Mouse (Mus musculus) ovary, postnatal 14 days (tissue): Measurements from ENCODE around the gene Dync1li2.

Source experiments
- DNase-seq: peaks from one replicate; pipeline ENCODE4 v3.0.0; 2022; ENCODE audit warnings: low spot score

The Dync1li2 gene

GRCm38 (mm10) chr8:104380269-104380668 lies 62.6 kb downstream of the Dync1li2 start:
- no peak for DNase-seq

DNA sequence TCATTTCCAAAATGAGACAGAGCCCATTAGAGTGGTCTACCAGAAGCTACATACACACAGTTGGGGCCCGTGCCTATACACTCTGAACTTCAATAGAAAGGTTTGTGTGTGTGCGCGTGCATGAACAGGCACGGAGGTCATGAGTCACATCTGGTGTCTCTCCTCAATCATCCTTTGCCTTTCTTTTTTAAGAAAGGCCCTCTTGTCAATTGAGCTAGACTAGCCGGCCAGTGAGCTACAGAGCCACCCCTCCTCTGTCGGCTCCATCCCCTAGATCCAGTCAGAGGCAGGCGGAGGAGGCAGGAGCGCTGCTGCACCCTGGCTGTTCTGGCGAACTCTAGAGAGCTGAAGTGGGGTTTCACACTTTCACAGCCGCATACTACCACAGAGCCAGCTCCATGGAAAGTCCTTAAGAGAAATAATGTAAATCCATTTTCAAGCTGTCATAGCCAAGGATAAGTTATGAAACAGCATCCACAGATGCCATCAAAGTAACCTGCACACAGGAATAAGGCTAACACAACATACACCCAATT lies 63.5 kb downstream of the Dync1li2 start:
- DNase-seq, result no peak

DNA sequence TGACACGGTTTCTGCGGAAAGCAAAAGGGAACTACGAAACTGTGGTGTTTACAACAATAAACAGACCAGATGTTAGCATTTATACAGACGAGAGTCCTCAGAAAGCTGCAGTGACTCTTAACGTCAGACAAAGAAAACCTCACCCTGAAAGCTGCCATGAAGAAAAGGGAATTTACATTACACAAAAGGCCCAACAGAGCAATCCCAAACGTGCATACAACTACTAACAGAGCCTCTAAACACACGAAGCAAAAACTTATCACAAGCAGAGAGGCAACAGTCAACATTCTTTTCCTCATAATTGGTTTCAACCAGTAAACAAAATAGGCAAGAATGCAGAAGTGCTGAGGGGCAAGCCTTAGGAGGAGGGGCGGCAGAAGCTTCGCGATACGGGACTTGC lies 66.2 kb downstream of the Dync1li2 start:
- no peak for DNase-seq

DNA sequence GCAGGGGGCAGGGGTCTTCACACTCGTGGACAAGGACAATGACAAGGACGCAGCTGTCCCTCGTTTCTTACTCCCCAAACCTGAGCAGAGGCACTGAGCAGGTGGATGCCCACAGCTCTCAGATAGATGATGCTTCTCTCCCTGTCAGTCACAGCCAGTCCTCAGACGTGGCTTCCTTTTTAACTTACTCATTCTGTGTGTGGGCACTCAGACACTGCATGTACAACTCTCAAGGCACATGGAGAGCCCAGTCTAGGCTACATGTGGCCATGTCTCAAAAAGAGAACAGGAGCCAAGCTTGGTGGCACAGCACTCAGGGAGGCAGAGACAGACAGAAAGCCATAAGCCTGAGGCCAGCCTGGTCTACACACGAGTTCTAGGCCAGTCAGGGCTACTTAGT lies 66.9 kb downstream of the Dync1li2 start:
- no peak for DNase-seq

- DNase-seq, result no peak
These were observed 67.7 kb downstream of the Dync1li2 start for GRCm38 (mm10) chr8:104374864-104375846.

DNA sequence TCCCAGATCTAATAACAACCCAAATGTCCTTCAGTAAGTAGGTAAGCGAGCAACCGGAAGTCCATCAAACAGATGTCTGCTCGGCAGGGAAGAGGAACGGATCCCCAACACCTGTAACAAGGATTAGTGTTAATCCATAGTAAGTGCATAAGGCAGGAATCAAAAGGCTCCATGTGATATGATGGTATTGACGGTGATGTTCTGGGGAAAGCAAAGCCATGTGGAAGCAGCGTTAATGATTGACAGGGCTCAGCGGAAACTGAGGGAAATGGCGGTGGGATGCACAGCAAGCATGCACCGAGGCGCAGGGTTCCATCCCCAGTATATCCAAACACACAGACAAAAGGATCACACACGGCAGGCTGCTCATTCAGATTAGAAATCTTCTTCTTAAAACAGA lies 68.6 kb downstream of the Dync1li2 start:
- DNase-seq, result no peak

DNA sequence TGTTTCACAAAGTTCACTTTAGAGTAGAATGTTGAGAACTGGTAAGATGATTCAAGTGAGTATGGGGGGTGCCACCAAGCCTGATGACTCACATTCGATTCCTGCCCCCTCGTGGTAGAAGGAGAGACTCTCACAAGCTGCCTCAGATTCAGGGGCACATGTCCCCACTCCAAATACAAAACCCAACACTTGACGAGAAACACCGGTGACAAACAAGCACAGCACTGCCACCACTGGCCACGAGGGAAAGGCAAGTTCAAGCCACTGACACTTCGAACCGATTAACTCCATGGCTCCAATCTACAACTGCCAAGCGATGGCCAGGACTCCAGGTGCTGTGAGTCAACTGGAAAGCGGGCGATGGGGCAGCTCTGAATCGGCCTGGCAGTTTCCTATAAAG lies 69.1 kb downstream of the Dync1li2 start:
- DNase-seq, result no peak

- DNase-seq, result no peak
These were observed 71.7 kb downstream of the Dync1li2 start for GRCm38 (mm10) chr8:104371121-104371520.

DNA sequence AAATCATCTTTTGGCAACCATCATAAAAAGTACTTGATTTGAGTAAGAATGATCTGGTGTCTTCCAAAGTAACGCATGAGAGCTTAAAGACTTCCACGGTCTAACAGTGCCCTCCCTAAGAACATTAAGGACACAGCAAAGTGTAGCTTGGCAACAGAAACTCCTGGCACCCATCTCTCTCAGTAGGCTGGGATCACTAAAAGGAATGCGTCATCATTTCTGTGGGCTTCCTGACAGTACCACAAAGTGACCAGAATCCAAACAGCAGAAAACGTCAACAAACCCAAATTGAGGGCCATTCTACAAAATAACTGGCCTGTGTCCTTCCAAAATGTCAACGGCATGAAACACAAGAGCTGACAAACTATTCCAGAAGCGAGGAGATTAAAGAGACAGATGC lies 72.8 kb downstream of the Dync1li2 start:
- no peak for DNase-seq

- DNase-seq, result no peak
These were observed 73.3 kb downstream of the Dync1li2 start for GRCm38 (mm10) chr8:104369591-104369990.
